Mouse (Mus musculus): ENCODE measurements at regions not wholly inside any gene's neighbourhood (a gene's known extent, or its start where the extent isn't known, plus 50 kb on each side); places are given as distances from the start of the nearest gene placed in this dataset.

GRCm38 (mm10) chr4:87711185-87711827 is 321.9 kb downstream of the Mllt3 start:
- Histone ChIP-seq H3K4me1 (ENCODE audit: control insufficient read depth in 2 of 2, insufficient read depth in 2 of 2, low read length in 2 of 2, poor library complexity in 1 of 2) (peaks cover 0 to 7% of the 10 kb centered on the region in 2 experiments; a peak in 2 of 4 replicates), H3K9ac (ENCODE audit: insufficient read depth, low read depth, low read length, poor library complexity, severe bottlenecking) (no peak overlapping the region), H3K9me3 (ENCODE audit: control insufficient read depth, insufficient read depth, low read depth, low read length) (no peaks in the 10 kb centered on the region), H3K4me3 (ENCODE audit: insufficient read depth in 1 of 2, low read depth in 1 of 2, low read length in 2 of 2, poor library complexity in 1 of 2, severe bottlenecking in 1 of 2) (no peak overlapping the region), H3K36me3 (ENCODE audit: control insufficient read depth, insufficient read depth, low read length, poor library complexity, severe bottlenecking) (no peaks in the 10 kb centered on the region), H3K27ac (ENCODE audit: insufficient read depth, low read depth, low read length, poor library complexity, severe bottlenecking) (no peak overlapping the region)
- TF ChIP-seq MAFK (IDR thresholded peaks at IDR 0.05; ENCODE audit: insufficient read depth, low read depth, low read length) = no peak
- no peak for TF ChIP-seq CHD2 (IDR thresholded peaks at IDR 0.05; ENCODE audit: low read depth, low read length)
- no peak for TF ChIP-seq ZNF384 (IDR thresholded peaks at IDR 0.05; ENCODE audit: low read depth, low read length)
- no peak for TF ChIP-seq ZC3H11A (IDR thresholded peaks at IDR 0.05; ENCODE audit: borderline replicate concordance, low read depth, low read length)
- no peak for TF ChIP-seq HCFC1 (IDR thresholded peaks at IDR 0.05; ENCODE audit: borderline replicate concordance, insufficient read depth, low read length)
- in situ Hi-C loops (cut with MboI; ENCODE audit: low sequenced_read_pairs in 2 of 2, unreplicated experiment in 2 of 2) = no loop called here
- DNase-seq (ENCODE audit: low read depth, low spot score) = no peak

GRCm38 (mm10) chr4:87708981-87709645 is 324.1 kb downstream of the Mllt3 start:
- Histone ChIP-seq H3K36me3 (ENCODE audit: control insufficient read depth, insufficient read depth, low read length, poor library complexity, severe bottlenecking) (no peaks in the 10 kb centered on the region), H3K9me3 (ENCODE audit: control insufficient read depth, insufficient read depth, low read depth, low read length) (no peaks in the 10 kb centered on the region), H3K4me1 (ENCODE audit: control insufficient read depth in 2 of 2, insufficient read depth in 2 of 2, low read length in 2 of 2, poor library complexity in 1 of 2) (peaks cover 0 to 7% of the 10 kb centered on the region in 2 experiments; a peak in 2 of 4 replicates), H3K27ac (ENCODE audit: insufficient read depth, low read depth, low read length, poor library complexity, severe bottlenecking) (no peak overlapping the region), H3K9ac (ENCODE audit: insufficient read depth, low read depth, low read length, poor library complexity, severe bottlenecking) (no peak overlapping the region), H3K4me3 (ENCODE audit: insufficient read depth in 1 of 2, low read depth in 1 of 2, low read length in 2 of 2, poor library complexity in 1 of 2, severe bottlenecking in 1 of 2) (no peak overlapping the region)
- TF ChIP-seq MAFK (IDR thresholded peaks at IDR 0.05; ENCODE audit: insufficient read depth, low read depth, low read length) (no peak), ZNF384 (IDR thresholded peaks at IDR 0.05; ENCODE audit: low read depth, low read length) (no peak), HCFC1 (IDR thresholded peaks at IDR 0.05; ENCODE audit: borderline replicate concordance, insufficient read depth, low read length) (no peak), ZC3H11A (IDR thresholded peaks at IDR 0.05; ENCODE audit: borderline replicate concordance, low read depth, low read length) (no peak), CHD2 (IDR thresholded peaks at IDR 0.05; ENCODE audit: low read depth, low read length) (no peak)
- in situ Hi-C loops (cut with MboI; ENCODE audit: low sequenced_read_pairs in 2 of 2, unreplicated experiment in 2 of 2) = no loop called here
- no peak for DNase-seq (ENCODE audit: low read depth, low spot score)

- Histone ChIP-seq H3K9me3 (ENCODE audit: control insufficient read depth, insufficient read depth, low read depth, low read length) (no peaks in the 10 kb centered on the region), H3K4me1 (ENCODE audit: control insufficient read depth in 2 of 2, insufficient read depth in 2 of 2, low read length in 2 of 2, poor library complexity in 1 of 2) (peaks cover 0 to 7% of the 10 kb centered on the region in 2 experiments; a peak in 2 of 4 replicates), H3K9ac (ENCODE audit: insufficient read depth, low read depth, low read length, poor library complexity, severe bottlenecking) (no peak overlapping the region), H3K27ac (ENCODE audit: insufficient read depth, low read depth, low read length, poor library complexity, severe bottlenecking) (no peak overlapping the region), H3K4me3 (ENCODE audit: insufficient read depth in 1 of 2, low read depth in 1 of 2, low read length in 2 of 2, poor library complexity in 1 of 2, severe bottlenecking in 1 of 2) (no peak overlapping the region), H3K36me3 (ENCODE audit: control insufficient read depth, insufficient read depth, low read length, poor library complexity, severe bottlenecking) (no peaks in the 10 kb centered on the region)
- no peak for TF ChIP-seq CHD2 (IDR thresholded peaks at IDR 0.05; ENCODE audit: low read depth, low read length)
- TF ChIP-seq ZNF384 (IDR thresholded peaks at IDR 0.05; ENCODE audit: low read depth, low read length) = no peak
- TF ChIP-seq HCFC1 (IDR thresholded peaks at IDR 0.05; ENCODE audit: borderline replicate concordance, insufficient read depth, low read length) = no peak
- TF ChIP-seq ZC3H11A (IDR thresholded peaks at IDR 0.05; ENCODE audit: borderline replicate concordance, low read depth, low read length) = no peak
- no peak for TF ChIP-seq MAFK (IDR thresholded peaks at IDR 0.05; ENCODE audit: insufficient read depth, low read depth, low read length)
- in situ Hi-C loops (cut with MboI; ENCODE audit: low sequenced_read_pairs in 2 of 2, unreplicated experiment in 2 of 2) = no loop called here
- peak; percentile 39 for DNase-seq (ENCODE audit: low read depth, low spot score)
Measured at GRCm38 (mm10) chr4:87707386-87707785, 325.8 kb downstream of the Mllt3 start.

- no peaks in the 10 kb centered on the region for H3K36me3 ChIP-seq (ENCODE audit: control insufficient read depth, insufficient read depth, low read length, poor library complexity, severe bottlenecking)
- peaks cover 0 to 9% of the 10 kb centered on the region in 2 experiments; a peak in 2 of 4 replicates for H3K4me1 ChIP-seq (ENCODE audit: control insufficient read depth in 2 of 2, insufficient read depth in 2 of 2, low read length in 2 of 2, poor library complexity in 1 of 2)
- TF ChIP-seq ZC3H11A (IDR thresholded peaks at IDR 0.05; ENCODE audit: borderline replicate concordance, low read depth, low read length) = no peak
- no peak for TF ChIP-seq ZNF384 (IDR thresholded peaks at IDR 0.05; ENCODE audit: low read depth, low read length)
- no peak for TF ChIP-seq CHD2 (IDR thresholded peaks at IDR 0.05; ENCODE audit: low read depth, low read length)
- no peak for TF ChIP-seq HCFC1 (IDR thresholded peaks at IDR 0.05; ENCODE audit: borderline replicate concordance, insufficient read depth, low read length)
- TF ChIP-seq MAFK (IDR thresholded peaks at IDR 0.05; ENCODE audit: insufficient read depth, low read depth, low read length) = no peak
- no peak overlapping the region for H3K27ac ChIP-seq (ENCODE audit: insufficient read depth, low read depth, low read length, poor library complexity, severe bottlenecking)
- DNase-seq (ENCODE audit: low read depth, low spot score) = no peak
- H3K9ac ChIP-seq (ENCODE audit: insufficient read depth, low read depth, low read length, poor library complexity, severe bottlenecking) = no peak overlapping the region
- H3K9me3 ChIP-seq (ENCODE audit: control insufficient read depth, insufficient read depth, low read depth, low read length) = no peaks in the 10 kb centered on the region
- no peak overlapping the region for H3K4me3 ChIP-seq (ENCODE audit: insufficient read depth in 1 of 2, low read depth in 1 of 2, low read length in 2 of 2, poor library complexity in 1 of 2, severe bottlenecking in 1 of 2)
- in situ Hi-C loops (cut with MboI; ENCODE audit: low sequenced_read_pairs in 2 of 2, unreplicated experiment in 2 of 2) = no loop called here
Measured at GRCm38 (mm10) chr4:87702834-87703233, 330.3 kb downstream of the Mllt3 start.
